Mouse (Mus musculus) layer of hippocampus, adult 11-12 months (tissue): ENCODE results near the gene Fbln7.

Experiments used
- DNase-seq: peaks from one replicate; pipeline ENCODE4 v3.0.0; 2022; ENCODE audit warnings: low spot score

Fbln7 gene

GRCm38 (mm10) chr2:128872256-128872655 lies 9.5 kb downstream of the Fbln7 start:
- no peak for DNase-seq

- no peak for DNase-seq
Observed at GRCm38 (mm10) chr2:128875526-128875925, 12.7 kb downstream of the Fbln7 start.

GRCm38 (mm10) chr2:128881236-128881635 lies 18.5 kb downstream of the Fbln7 start:
- DNase-seq: no peak

GRCm38 (mm10) chr2:128885225-128885811 lies 22.5 kb downstream of the Fbln7 start:
- no peak for DNase-seq

- no peak for DNase-seq
Observed at GRCm38 (mm10) chr2:128887866-128888550, 25.2 kb downstream of the Fbln7 start.

DNA sequence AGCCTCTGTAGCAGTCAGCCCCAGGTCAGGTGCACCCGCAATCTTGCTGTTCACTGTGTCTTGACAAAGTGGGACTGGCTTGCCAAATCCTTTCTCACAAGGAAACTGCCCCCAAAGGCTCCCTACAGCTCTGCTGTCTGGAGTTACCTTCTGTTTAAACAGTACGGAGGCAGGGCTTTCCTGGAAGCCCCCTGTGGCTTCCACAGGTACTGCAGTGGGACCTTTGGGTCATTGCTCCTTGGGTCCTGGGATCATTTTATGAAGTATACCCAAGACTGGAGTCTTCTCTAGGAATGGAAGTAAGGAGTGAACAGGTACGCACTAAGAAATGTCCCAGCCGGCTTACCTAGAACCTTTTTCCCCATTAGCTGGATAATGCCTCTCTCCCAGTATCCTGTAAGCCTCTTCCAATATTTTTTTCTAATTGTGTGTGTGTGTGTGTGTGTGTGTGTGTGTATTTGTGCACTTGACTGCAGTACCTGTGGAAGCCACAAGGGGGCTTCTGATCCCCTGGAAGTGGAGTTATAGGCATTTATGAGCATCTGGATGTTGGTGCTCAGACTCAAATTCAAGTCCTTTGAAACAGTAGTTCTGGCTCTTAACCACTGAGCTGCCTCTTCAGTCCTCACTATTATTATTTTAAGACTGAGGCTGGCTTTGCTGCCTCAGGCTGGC lies 28.0 kb downstream of the Fbln7 start:
- no peak for DNase-seq

- DNase-seq: no peak
Observed at GRCm38 (mm10) chr2:128892180-128892721, 29.5 kb downstream of the Fbln7 start.

- DNase-seq: no peak
Observed at GRCm38 (mm10) chr2:128902843-128903242, 40.1 kb downstream of the Fbln7 start.

DNA sequence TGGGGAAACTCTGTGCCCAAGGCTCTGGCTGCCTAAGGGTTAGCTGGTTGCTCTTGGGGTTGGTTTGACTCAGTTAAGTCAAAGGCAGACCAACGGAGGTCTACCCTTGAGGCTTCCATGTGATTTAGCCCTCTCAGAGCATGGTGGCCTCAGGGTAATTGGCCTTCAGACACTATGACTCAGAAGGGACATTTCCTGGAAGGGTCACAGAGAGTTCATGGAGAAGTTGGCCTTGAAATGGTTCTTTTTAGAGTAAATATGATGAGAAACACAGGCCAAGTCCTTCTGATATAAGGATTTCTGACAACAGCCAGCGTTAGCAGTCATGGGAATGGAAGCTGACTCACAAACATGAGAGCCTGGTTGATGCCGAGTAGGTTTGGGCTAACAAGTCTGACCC lies 40.9 kb downstream of the Fbln7 start:
- no peak for DNase-seq

GRCm38 (mm10) chr2:128914978-128915377 lies 52.2 kb downstream of the Fbln7 start:
- DNase-seq: no peak

DNA sequence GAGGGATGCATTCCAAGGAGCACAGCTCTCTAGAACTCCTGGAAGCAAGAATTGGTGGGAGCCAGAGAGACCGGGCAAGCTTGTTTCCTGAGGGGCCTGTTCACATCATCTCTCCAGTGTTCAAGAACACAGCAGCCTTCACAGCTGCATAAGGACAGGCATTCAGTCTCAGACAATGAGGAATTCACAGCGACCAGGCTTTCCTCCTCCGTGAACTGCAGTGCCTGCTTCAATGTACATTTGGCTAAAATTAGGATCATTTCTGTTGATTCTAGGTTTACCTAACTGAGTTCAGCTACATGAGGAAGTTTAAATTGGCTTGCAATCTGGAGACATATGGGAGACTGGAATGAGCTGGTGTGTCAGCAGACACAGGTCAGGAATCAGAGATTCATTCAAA lies 53.7 kb downstream of the Fbln7 start:
- DNase-seq: no peak

DNA sequence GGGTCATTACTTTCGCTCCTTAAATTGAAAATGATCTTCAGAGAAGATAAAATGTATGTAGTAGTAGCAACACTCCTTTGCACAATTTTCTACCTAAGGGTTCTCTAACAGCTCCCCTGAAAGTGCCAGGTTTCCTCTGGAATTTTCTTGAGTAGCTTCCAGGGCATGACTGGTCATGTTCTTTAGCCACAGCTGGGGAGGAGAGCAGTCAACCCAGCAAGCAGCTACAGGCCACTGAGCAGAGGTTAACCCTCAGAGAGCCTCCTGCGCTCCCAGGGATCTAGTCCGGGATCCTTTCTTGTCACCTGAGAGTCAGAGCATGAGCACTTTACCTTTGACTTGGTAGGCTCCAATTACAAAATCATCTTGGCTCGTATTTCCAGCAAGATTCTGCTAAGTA lies 62.0 kb downstream of the Fbln7 start:
- DNase-seq: no peak

GRCm38 (mm10) chr2:128928446-128928845 lies 65.7 kb downstream of the Fbln7 start:
- no peak for DNase-seq

DNA sequence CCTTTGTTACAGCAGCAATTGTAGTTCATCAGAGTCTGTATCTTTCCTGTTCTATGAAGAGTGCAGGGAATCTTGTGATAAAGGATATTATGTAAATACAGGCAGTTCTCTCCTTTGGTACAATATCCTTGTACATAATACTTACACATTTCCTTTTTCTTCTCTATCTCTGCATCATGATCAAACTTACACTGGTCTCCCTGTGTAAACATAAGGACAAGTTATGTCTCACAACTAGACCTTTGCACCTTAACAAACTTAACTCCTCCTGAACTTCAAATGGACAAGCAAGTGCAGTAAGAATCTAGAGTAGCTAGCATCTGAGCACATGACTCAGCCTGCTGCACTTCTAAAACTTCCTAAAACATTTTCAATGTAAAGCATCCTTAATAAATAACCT lies 67.9 kb downstream of the Fbln7 start:
- DNase-seq: no peak

GRCm38 (mm10) chr2:128936256-128936655 lies 73.5 kb downstream of the Fbln7 start:
- DNase-seq: no peak

GRCm38 (mm10) chr2:128943538-128944528 lies 81.1 kb downstream of the Fbln7 start, which contains the start of gene Zc3h8:
TSS of gene Zc3h8 (minus strand) at chr2:128944077.
- DNase-seq: peak; percentile 97
